Mouse (Mus musculus) layer of hippocampus, adult 2 months (tissue): ENCODE measurements at regions not wholly inside any gene's neighbourhood (a gene's known extent, or its start where the extent isn't known, plus 50 kb on each side); places are given as distances from the start of the nearest gene placed in this dataset.
A peak's percentile ranks its signal among the peaks of the same experiment; 100 is the strongest.

Source experiments
- DNase-seq, 2 experiments: peaks; one replicate each; pipeline ENCODE4 v3.0.0; 2022; ENCODE audit warnings: low spot score in 2 of 2
- H3K27ac ChIP-seq: fragments of 200-600 bp; 2 replicates; pipeline ENCODE4 v1.8.1; 2022
- H3K4me3 ChIP-seq: fragments of 200-600 bp; 2 replicates; pipeline ENCODE4 v1.8.1; 2022; ENCODE audit warnings: mild to moderate bottlenecking
- CTCF ChIP-seq: fragments of 200-600 bp; conservative IDR thresholded peaks from 2 replicates; pipeline ENCODE4 v1.8.1; 2022; ENCODE audit warnings: antibody characterized with exemption, mild to moderate bottlenecking, moderate library complexity

DNA sequence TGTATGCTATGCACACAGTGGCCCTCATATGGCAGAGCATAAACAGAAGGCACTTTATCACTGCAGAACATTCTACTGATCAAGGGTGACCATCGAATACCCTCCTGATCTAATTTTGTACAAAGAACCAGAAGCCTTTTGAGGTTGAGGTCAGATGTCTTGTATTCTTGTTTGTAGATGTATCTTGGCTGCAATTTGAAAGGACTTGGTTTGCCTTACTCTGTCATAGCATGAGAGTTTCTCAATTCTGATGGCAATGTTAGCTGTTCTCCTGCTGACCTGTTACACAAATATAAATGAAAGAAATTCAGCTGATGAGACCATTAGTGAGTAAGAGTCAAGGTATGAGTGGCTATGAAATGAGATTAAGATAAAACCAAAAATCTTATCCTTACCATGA, 199.1 kb upstream of the Aldoart1 start:
- no peak overlapping the region for H3K27ac ChIP-seq
- TF ChIP-seq CTCF: no peak
- H3K4me3 ChIP-seq: no peak overlapping the region
- no peak for DNase-seq

DNA sequence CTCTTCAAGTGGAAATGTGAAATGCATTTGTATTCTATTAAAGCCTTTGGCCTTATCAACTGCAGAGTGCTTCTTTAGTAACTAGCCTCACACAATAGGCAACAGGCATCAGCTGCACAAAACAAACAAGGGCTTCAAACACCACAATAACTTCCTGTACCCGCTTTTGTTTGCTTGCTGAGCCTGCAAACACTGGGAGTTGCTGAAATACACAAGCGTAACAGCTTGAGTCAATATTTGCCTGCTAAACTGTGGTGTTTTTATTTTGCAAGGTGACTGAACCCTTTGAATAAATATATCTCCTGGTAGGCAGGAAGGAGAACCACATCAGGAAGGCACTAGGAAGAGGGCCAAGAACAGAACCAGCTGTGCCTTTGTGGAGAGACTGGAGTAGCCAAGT, 195.4 kb upstream of the Aldoart1 start:
- no peak for TF ChIP-seq CTCF
- Histone ChIP-seq H3K4me3 (no peak overlapping the region), H3K27ac (no peak overlapping the region)
- no peak for DNase-seq

DNA sequence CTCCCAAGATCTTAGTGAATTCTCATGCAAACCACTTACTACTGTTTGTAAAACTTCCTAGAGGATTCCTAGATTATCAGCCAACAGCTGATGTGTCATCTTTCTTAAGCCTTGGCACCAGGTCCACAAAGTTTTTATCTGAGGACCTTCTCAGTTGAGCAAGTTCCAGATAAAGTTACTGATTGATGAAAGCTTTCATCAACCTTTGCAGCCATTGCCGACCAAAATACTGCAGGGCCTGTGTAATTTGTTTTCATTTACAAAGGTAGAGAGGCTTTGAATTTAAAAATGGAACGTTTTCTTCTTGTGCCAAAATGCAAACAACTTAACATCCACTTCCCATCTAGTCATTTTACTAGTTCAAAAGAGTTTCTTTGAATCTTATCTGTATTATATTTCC, 191.9 kb upstream of the Aldoart1 start:
- Histone ChIP-seq H3K4me3 (no peak overlapping the region), H3K27ac (no peak overlapping the region)
- DNase-seq: no peak
- no peak for TF ChIP-seq CTCF

DNA sequence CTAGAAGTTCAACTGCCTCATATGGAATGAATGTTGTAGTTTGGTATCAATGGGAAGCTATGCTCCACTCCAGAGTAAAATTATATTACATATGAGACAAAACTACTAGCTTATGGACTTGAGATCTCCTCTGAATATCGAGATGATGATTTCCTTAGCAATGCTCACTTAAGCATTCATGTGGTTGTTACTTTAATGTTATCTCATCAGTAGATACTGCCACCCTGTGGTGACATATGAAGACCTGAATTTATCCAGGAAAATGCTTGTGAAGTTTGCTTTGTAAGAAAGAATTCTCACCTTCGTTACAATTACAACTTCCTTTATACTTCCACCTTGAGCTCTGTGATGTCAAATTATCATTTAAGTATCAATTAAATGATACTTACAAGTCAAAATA, 190.2 kb upstream of the Aldoart1 start:
- DNase-seq: peak; percentile 17 to 43
- H3K4me3 ChIP-seq: no peak overlapping the region
- peak; percentile 91 for TF ChIP-seq CTCF
- H3K27ac ChIP-seq: no peak overlapping the region

DNA sequence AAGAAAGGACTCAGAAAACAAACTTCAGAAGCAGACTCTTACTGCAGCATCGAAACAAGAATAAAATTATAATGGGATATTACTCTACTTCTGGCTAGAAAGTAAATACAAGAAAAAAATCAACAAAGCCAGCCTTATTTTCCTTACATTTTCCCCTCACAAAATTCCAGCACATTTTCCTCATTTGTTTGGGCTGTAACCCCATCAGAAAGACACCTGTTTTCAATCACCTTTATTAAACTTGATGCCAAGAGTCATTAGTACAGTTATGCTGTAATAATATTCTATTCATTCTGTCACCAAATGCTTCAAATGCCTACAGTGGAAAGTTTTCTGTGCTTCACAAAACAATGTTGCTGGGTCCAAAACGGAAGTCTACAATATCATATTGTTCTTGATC, 189.1 kb upstream of the Aldoart1 start:
- Histone ChIP-seq H3K4me3 (no peak overlapping the region), H3K27ac (no peak overlapping the region)
- TF ChIP-seq CTCF: no peak
- no peak for DNase-seq

DNA sequence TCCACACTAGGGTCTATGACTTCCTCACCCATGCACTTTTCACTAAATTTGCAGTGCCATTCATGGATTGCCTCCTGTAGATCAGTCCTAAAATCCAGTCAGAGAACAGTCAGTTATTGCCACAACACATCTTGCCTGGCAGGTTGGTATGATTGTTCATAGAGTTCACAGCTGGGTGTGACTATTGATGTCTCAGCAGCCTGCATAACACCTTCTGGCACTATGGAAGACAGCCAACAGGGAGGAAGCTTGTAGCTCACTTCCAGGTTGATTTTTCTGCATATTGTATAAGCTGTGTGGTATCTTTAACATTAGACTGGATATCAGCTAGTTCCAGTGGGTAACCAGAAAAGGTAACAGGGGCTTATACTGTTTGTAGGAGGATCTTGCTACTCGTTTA, 145.3 kb upstream of the Aldoart1 start:
- H3K27ac ChIP-seq: no peak overlapping the region
- no peak for DNase-seq
- H3K4me3 ChIP-seq: no peak overlapping the region
- no peak for TF ChIP-seq CTCF

DNA sequence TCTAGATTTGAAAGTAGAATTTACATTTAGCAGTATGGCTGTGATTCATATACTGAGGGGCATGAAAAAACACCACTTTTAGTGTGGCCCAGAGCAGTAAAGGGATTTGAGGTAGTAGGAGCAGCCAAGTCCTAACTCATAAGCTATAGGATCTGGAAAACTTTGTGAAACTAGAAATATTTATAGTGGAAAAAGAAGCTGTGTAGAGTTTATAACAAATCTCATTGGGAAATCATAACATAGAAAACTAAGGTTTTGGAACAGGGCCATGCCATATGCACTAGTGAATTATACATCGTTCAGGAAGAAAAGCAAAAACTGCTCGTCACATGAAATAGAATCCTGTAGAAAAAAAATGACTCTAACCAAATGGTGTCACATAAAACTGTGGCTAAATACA, 143.7 kb upstream of the Aldoart1 start:
- H3K4me3 ChIP-seq: no peak overlapping the region
- no peak for TF ChIP-seq CTCF
- H3K27ac ChIP-seq: no peak overlapping the region
- no peak for DNase-seq

DNA sequence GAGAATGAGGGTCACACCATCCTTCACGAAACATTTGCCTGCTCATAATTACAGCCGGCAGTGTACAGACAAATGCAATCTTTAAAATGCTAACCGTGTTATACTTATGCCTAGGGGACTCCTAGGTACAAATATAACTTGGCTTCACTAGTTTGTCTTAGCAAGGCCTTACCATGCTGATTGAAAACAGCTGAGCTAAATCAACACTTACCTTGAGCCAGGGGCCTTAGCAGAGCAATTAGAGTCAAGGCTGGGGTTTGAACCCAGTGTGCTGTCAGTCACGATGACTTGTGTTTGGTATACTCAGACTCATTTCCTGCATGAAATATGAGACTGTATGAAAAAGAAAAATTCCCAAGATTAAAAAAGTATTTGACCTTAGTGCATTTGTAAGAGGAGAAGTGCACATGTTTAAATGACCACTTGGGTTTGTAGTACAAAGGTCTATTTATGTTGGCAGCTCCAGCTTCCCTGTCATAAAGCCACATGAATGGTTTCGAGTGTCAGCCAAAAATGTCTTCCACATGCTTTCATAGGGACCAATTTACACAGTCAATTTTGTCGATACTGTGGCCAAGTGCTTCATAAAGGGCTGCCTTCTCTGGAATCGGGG, 94.0 kb upstream of the Aldoart1 start:
- no peak for DNase-seq
- Histone ChIP-seq H3K4me3 (no peak overlapping the region), H3K27ac (no peak overlapping the region)
- TF ChIP-seq CTCF: no peak

DNA sequence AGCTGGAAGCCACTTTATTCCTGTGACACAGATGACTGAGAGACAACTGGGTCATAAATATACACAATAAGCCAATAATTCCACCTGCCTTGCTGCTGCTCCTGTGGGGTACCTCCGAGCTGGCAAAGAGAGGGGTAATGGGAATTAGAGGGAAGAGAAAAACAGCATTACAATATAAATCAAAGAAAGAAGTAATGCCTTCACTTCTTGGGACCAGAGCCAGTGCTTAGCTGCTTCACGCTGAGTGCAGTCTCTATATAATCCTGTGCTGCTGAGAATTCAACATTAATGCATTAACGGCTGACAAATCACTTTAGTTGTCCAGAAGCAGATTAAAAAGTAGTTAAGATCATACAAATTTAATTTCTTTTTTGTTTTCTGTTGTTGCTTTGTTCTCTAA, 71.0 kb upstream of the Aldoart1 start:
- Histone ChIP-seq H3K4me3 (no peak overlapping the region), H3K27ac (no peak overlapping the region)
- no peak for DNase-seq
- TF ChIP-seq CTCF: no peak

DNA sequence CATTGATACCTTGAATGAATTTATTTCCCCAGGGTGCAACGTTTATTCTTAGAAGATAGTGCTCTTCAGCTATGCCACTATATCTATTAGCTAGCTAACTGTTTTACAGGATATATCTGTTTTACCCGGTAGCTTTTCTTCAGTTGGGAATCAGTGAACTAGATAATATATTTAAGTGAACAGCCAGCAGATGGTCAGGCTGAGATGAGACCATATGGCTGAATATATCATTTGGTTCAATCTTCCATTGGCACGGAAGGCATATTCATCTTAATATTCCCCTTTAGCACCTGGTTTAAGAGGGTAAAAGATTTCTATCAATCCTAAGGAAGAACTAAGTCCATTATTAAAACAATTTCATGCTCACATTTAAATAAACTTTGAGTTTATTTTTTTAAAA, 62.6 kb upstream of the Aldoart1 start:
- Histone ChIP-seq H3K27ac (no peak overlapping the region), H3K4me3 (no peak overlapping the region)
- no peak for DNase-seq
- TF ChIP-seq CTCF: no peak
